Mouse (Mus musculus) lung, postnatal 0 days (tissue): Measurements from ENCODE around the gene Trim7.

Experiments used
- CTCF ChIP-seq: IDR thresholded peaks from 2 replicates; pipeline ENCODE4 v1.5.1; 2016; ENCODE audit warnings: antibody characterized with exemption, mild to moderate bottlenecking
- EP300 ChIP-seq: IDR thresholded peaks from 2 replicates; pipeline ENCODE4 v1.6.1; 2016; ENCODE audit warnings: antibody characterized with exemption, mild to moderate bottlenecking, control low read depth

GRCm38 (mm10) chr11:48830279-48830678 is 4.3 kb downstream of the Trim7 start:
- peak; percentile 90 for TF ChIP-seq EP300
- TF ChIP-seq CTCF, result no peak
